Mouse (Mus musculus) fibroblast of lung, adult 2 months (primary cell): Measurements from ENCODE around the gene Plcd4.
A peak's percentile ranks its signal among the peaks of the same experiment; 100 is the strongest.
"Not testable (repeated sequence)": the region's sequence is repeated elsewhere in the genome, so short reads cannot be mapped to it uniquely, and the experiment has no call there.

Source experiments
- DNase-seq: peaks from one replicate; pipeline ENCODE4 v3.0.0-alpha.2; 2011; ENCODE audit warnings: low read depth

Gene Plcd4

GRCm38 (mm10) chr1:74542451-74542961 is at the start of gene Plcd4:
Plcd4 (plus strand) TSS chr1:74542888.
- peak; percentile 22 for DNase-seq

- peak; percentile 28 for DNase-seq
Measured at GRCm38 (mm10) chr1:74501106-74501505, 41.6 kb upstream of the Plcd4 start.

- DNase-seq, result no peak
Measured at GRCm38 (mm10) chr1:74505393-74505720, 37.3 kb upstream of the Plcd4 start.

GRCm38 (mm10) chr1:74505721-74506464 is 36.8 kb upstream of the Plcd4 start, which contains the start of gene Cnot9:
Cnot9 (plus strand) TSS chr1:74506058.
- peak; percentile 98 for DNase-seq

GRCm38 (mm10) chr1:74506471-74506881 is 36.2 kb upstream of the Plcd4 start:
- DNase-seq, result no peak

- no peak for DNase-seq
Measured at GRCm38 (mm10) chr1:74507780-74508179, 34.9 kb upstream of the Plcd4 start.

GRCm38 (mm10) chr1:74511306-74511705 is 31.4 kb upstream of the Plcd4 start:
- no peak for DNase-seq

- not testable (repeated sequence) for DNase-seq
Measured at GRCm38 (mm10) chr1:74512999-74513398, 29.7 kb upstream of the Plcd4 start.

GRCm38 (mm10) chr1:74519875-74520274 is 22.8 kb upstream of the Plcd4 start:
- no peak for DNase-seq

- no peak for DNase-seq
Measured at GRCm38 (mm10) chr1:74524746-74525145, 17.9 kb upstream of the Plcd4 start.

GRCm38 (mm10) chr1:74528589-74528988 is 14.1 kb upstream of the Plcd4 start:
- DNase-seq, result no peak

- DNase-seq, result no peak
Measured at GRCm38 (mm10) chr1:74538650-74539049, 4.0 kb upstream of the Plcd4 start.

GRCm38 (mm10) chr1:74544184-74544583 is 1.5 kb downstream of the Plcd4 start, which contains the start of gene Usp37:
Usp37 (minus strand) TSS chr1:74544284.
- no peak for DNase-seq

GRCm38 (mm10) chr1:74559061-74559460 is 16.4 kb downstream of the Plcd4 start:
- no peak for DNase-seq

GRCm38 (mm10) chr1:74565834-74566233 is 23.1 kb downstream of the Plcd4 start:
- DNase-seq, result no peak

GRCm38 (mm10) chr1:74569739-74570719 is 27.3 kb downstream of the Plcd4 start:
- no peak for DNase-seq

GRCm38 (mm10) chr1:74582621-74583020 is 39.9 kb downstream of the Plcd4 start:
- DNase-seq, result no peak

- no peak for DNase-seq
Measured at GRCm38 (mm10) chr1:74584616-74585398, 42.1 kb downstream of the Plcd4 start.

GRCm38 (mm10) chr1:74587233-74587772 is 44.6 kb downstream of the Plcd4 start:
- peak; percentile 58 for DNase-seq

- peak; percentile 99 for DNase-seq
Measured at GRCm38 (mm10) chr1:74587773-74588445, 45.2 kb downstream of the Plcd4 start, which contains the start of the genes Zfp142 and Bcs1l. Zfp142 (minus strand) TSS chr1:74588246. Bcs1l (plus strand) TSS chr1:74588289.

GRCm38 (mm10) chr1:74594434-74594833 is 51.7 kb downstream of the Plcd4 start:
- no peak for DNase-seq
